Mouse (Mus musculus) small intestine, adult 10 weeks (tissue): Measurements from ENCODE around the gene Olfr675. TPM values are rescaled to one million over a fixed set of nuclear protein-coding genes. Genes with fewer than 3 reads are reported as not detected.

Experiments
- polyA plus RNA-seq: library from polyadenylated mRNA; stranded (reverse); fragments of 350-450 nt; fragmentation: Illumina TruSeq; extraction: RNeasy Lipid Tissue Mini Kit (QIAGEN cat#74804); gene quantifications from one replicate; pipeline ENCODE4 v1.2.3, GENCODE M21; 2014; ENCODE audit warnings: low replicate concordance

The Olfr675 gene
- not detected for polyA plus RNA-seq

DNA sequence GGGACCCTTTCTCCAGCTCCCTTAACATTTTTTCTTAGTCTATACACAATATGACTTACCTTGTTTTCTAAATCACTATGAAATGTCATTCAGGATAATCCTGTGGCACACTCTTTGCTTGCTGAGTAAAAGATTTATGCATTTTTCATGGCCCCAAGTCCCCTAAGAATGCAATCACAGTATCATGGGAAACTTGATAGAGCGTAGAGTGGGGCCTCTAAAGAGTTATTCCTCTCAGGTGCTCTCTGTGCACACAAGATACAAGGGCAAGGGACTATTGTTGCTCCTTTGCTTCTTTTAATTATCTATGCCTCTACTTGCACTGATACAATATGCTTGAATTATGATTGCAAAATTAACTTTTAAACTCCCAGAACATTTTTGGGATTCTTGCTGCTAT, at the start of gene Olfr675:
Gene Olfr675, minus strand, starts transcription at position 101 of the 400 bp plus-strand sequence.

DNA sequence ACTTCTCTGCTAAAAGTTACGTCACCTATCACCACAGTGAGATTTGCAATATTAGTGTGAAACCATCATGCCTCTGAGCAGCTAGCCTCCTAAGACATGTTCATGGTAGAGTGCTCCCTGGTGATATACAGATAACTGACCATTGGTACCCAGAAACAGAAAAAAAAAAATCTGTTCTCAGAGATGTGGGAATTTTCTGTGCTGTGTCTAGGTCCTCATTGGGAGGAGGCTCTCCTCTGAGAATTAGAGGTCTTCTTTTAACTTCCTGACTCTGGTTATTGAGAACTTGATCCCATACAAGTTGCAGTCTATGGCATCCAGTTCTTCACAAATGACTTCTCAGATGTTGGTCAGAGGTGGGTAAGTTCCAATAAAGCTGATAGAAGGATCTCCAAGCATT, 35.9 kb upstream of the Olfr675 start, which contains the start of gene Olfr678:
Gene Olfr678, plus strand, starts transcription at position 301 of the 400 bp plus-strand sequence.

DNA sequence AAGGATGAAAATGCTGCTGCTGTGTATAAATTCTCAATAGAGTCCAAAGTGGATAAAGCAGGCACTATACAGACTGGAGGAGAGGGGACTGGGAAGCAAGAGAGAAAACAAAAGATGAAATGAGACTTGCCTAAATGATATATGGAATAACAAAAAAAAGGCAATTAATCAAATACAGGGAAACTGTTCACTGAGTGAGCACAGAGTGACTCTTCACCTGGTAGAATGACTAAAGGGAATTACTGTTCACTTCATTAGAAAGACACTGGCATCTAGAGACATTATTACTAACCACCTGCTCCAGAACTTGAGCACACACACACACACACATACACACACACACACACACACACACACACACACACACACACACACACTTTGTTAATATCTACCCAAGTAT, 4.1 kb upstream of the Olfr675 start, which contains the start of gene Olfr676:
Gene Olfr676, plus strand, starts transcription at position 301 of the 400 bp plus-strand sequence.

GRCm38 (mm10) chr7:105001929-105002328, 26.3 kb downstream of the Olfr675 start, which contains the start of gene Olfr672:
Gene Olfr672 (minus strand): TSS chr7:105002029.

DNA sequence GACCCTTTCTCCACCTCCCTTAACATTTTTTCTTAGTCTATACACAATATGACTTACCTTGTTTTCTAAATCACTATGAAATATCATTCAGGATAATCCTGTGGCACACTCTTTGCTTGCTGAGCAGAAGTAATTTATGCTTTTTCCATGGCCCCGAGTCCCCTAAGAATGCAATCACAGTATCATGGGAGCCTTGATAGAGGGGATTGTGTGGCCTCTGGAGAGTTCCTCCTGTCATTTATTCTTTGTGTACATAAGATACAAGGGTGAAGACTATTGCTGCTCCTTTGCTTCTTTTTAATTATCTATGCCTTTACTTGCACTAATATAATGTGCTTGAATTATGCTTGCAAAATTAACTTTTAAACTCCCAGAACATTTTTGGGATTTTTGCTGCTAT, 49.2 kb downstream of the Olfr675 start, which contains the start of gene Olfr671:
Gene Olfr671, minus strand, starts transcription at position 101 of the 400 bp plus-strand sequence.

Other genes starting within 250 kb of the Olfr675 start
- not detected for gene Usp17lb, start 185.9 kb downstream of the Olfr675 start, polyA plus RNA-seq
- gene Usp17la, start 171.5 kb downstream of the Olfr675 start, polyA plus RNA-seq: not detected
- gene Olfr665, start 150.4 kb downstream of the Olfr675 start, polyA plus RNA-seq: not detected
- not detected for gene Olfr666, start 132.5 kb downstream of the Olfr675 start, polyA plus RNA-seq
- gene Olfr667, start 107.0 kb downstream of the Olfr675 start, polyA plus RNA-seq: not detected
- gene Olfr668, start 100.4 kb downstream of the Olfr675 start, polyA plus RNA-seq: not detected
- not detected for gene Olfr669, start 94.2 kb downstream of the Olfr675 start, polyA plus RNA-seq
- gene Olfr670, start 65.8 kb downstream of the Olfr675 start, polyA plus RNA-seq: not detected
- gene Olfr671, start 49.3 kb downstream of the Olfr675 start, polyA plus RNA-seq: not detected
- gene Olfr672, start 26.4 kb downstream of the Olfr675 start, polyA plus RNA-seq: not detected
- gene Olfr676, start 4.2 kb upstream of the Olfr675 start, polyA plus RNA-seq: not detected
- not detected for gene Olfr677, start 22.9 kb upstream of the Olfr675 start, polyA plus RNA-seq
- not detected for gene Olfr678, start 36.0 kb upstream of the Olfr675 start, polyA plus RNA-seq
- not detected for gene Olfr679, start 52.7 kb upstream of the Olfr675 start, polyA plus RNA-seq
- not detected for gene Olfr680-ps1, start 64.4 kb upstream of the Olfr675 start, polyA plus RNA-seq
- not detected for gene Olfr681, start 88.4 kb upstream of the Olfr675 start, polyA plus RNA-seq
- gene Olfr683, start 118.6 kb upstream of the Olfr675 start, polyA plus RNA-seq: not detected
- gene Olfr684, start 135.2 kb upstream of the Olfr675 start, polyA plus RNA-seq: not detected
- not detected for gene Olfr685, start 157.6 kb upstream of the Olfr675 start, polyA plus RNA-seq
- not detected for gene Olfr686, start 179.0 kb upstream of the Olfr675 start, polyA plus RNA-seq